Comparison of ENCODE assay signal across 14 mouse cellular contexts in genomic region chr7:98483268-98483607, GRCm38 (mm10). TPM values are rescaled to one million over a fixed set of nuclear protein-coding genes. Genes with fewer than 3 reads are reported as not detected.
DNase-seq lines count a peak whose midpoint lies in the region; ATAC-seq and TF ChIP-seq lines count a peak whose summit lies in the region.
"Had no signal": no experiment of that assay in that cellular context is flagged by ENCODE, and none has a peak within 500 bp of the region (broad histone marks: within the 10 kb centered on the region; RNA-seq: fewer than 3 reads in every experiment).

No protein-coding gene starts in this region.

- H3K4me2 ChIP-seq in heart, embryonic 12.5 days, result peak overlapping the region; percentile 46
- no peak overlapping the region for H3K4me2 ChIP-seq in midbrain, embryonic 11.5 days
- no peak overlapping the region for H3K4me2 ChIP-seq in midbrain, embryonic 13.5 days (replicated peaks)
- peak overlapping the region; percentile 25; the same call in 1 of the 2 replicates for H3K4me2 ChIP-seq in heart, postnatal 0 days (ENCODE audit: low read depth, low read length)
- H3K4me2 ChIP-seq: forebrain, embryonic 13.5 days had no signal

- peaks cover 32% of the 10 kb centered on the region for H3K4me1 ChIP-seq in heart, embryonic 12.5 days (replicated peaks)
- no peaks in the 10 kb centered on the region; the same call in 1 of the 2 replicates for H3K4me1 ChIP-seq in midbrain, embryonic 11.5 days (ENCODE audit: control insufficient read depth, insufficient read depth, low read length)
- peaks cover 16% of the 10 kb centered on the region for H3K4me1 ChIP-seq in midbrain, embryonic 13.5 days (replicated peaks)
- H3K4me1 ChIP-seq in heart, postnatal 0 days (ENCODE audit: control insufficient read depth, insufficient read depth), result peaks cover 10% of the 10 kb centered on the region; the same call in 1 of the 2 replicates
- peaks cover 8% of the 10 kb centered on the region; the same call in 1 of the 2 replicates for H3K4me1 ChIP-seq in small intestine, adult 2 months (ENCODE audit: control insufficient read depth, insufficient read depth, insufficient read length, low read length)

- no peak for TF ChIP-seq EP300 in heart, postnatal 0 days (IDR thresholded peaks at IDR 0.05; ENCODE audit: low read depth)

- peaks cover 14% of the 10 kb centered on the region for H3K27me3 ChIP-seq in heart, embryonic 12.5 days (replicated peaks)
- H3K27me3 ChIP-seq in midbrain, embryonic 11.5 days (ENCODE audit: control insufficient read depth, insufficient read depth, low read length), result no peaks in the 10 kb centered on the region; the same call in 1 of the 2 replicates
- peaks cover 12% of the 10 kb centered on the region for H3K27me3 ChIP-seq in midbrain, embryonic 13.5 days
- H3K27me3 ChIP-seq in heart, postnatal 0 days (ENCODE audit: control insufficient read depth, insufficient read depth, low read length), result peaks cover 5% of the 10 kb centered on the region; the same call in 1 of the 2 replicates
- no peaks in the 10 kb centered on the region for H3K27me3 ChIP-seq in small intestine, adult 2 months (ENCODE audit: control insufficient read depth, insufficient read depth, low read length)

- peak overlapping the region; percentile 22 for H3K9ac ChIP-seq in heart, embryonic 12.5 days
- 0 out of 2 replicates have a peak overlapping the region, but pooled peaks have one; percentile 5 for H3K9ac ChIP-seq in midbrain, embryonic 11.5 days (ENCODE audit: low read length)
- no peak overlapping the region for H3K9ac ChIP-seq in midbrain, embryonic 13.5 days (replicated peaks)
- peak overlapping the region; percentile 40 for H3K9ac ChIP-seq in heart, postnatal 0 days (replicated peaks; ENCODE audit: low read depth, low read length)
- H3K9ac ChIP-seq: forebrain, embryonic 13.5 days had no signal

- no peak for TF ChIP-seq CTCF in heart, postnatal 0 days (IDR thresholded peaks at IDR 0.05; ENCODE audit: low read depth)
- no peak for TF ChIP-seq CTCF in small intestine, adult 2 months (IDR thresholded peaks at IDR 0.05; ENCODE audit: extremely low read depth, insufficient read length, insufficient replicate concordance, low read depth, low read length)

- no peak for TF ChIP-seq POLR2A in small intestine, adult 2 months (IDR thresholded peaks at IDR 0.05; ENCODE audit: low read depth, low read length)

- H3K36me3 ChIP-seq in heart, embryonic 12.5 days, result no peaks in the 10 kb centered on the region
- H3K36me3 ChIP-seq in midbrain, embryonic 11.5 days (ENCODE audit: control insufficient read depth, insufficient read depth, low read length), result no peaks in the 10 kb centered on the region
- H3K36me3 ChIP-seq in midbrain, embryonic 13.5 days, result no peaks in the 10 kb centered on the region
- H3K36me3 ChIP-seq in heart, postnatal 0 days (replicated peaks; ENCODE audit: control insufficient read depth, insufficient read depth, low read length), result no peaks in the 10 kb centered on the region
- no peaks in the 10 kb centered on the region for H3K36me3 ChIP-seq in small intestine, adult 2 months (ENCODE audit: control insufficient read depth, insufficient read depth, low read length)

- no peak overlapping the region for H3K4me3 ChIP-seq in heart, embryonic 12.5 days
- H3K4me3 ChIP-seq in midbrain, embryonic 11.5 days (ENCODE audit: low read depth, low read length), result no peak overlapping the region
- H3K4me3 ChIP-seq in midbrain, embryonic 13.5 days (replicated peaks), result no peak overlapping the region
- H3K4me3 ChIP-seq in heart, postnatal 0 days (ENCODE audit: low read depth, low read length), result no peak overlapping the region
- no peak overlapping the region for H3K4me3 ChIP-seq in small intestine, adult 2 months (ENCODE audit: low read depth, low read length)
- H3K4me3 ChIP-seq: forebrain, embryonic 13.5 days had no signal

- 16% methylated on average over 8 of the region's 8 CpGs for WGBS in heart, embryonic 12.5 days
- 31% methylated on average over 8 of the region's 8 CpGs for WGBS in midbrain, embryonic 11.5 days
- WGBS in midbrain, embryonic 13.5 days, result 34% methylated on average over 8 of the region's 8 CpGs
- 39% methylated on average over 8 of the region's 8 CpGs for WGBS in heart, postnatal 0 days
- 22% methylated on average over 8 of the region's 8 CpGs for WGBS in small intestine, adult 2 months

- peak overlapping the region; percentile 72 for H3K27ac ChIP-seq in heart, embryonic 12.5 days (ENCODE audit: poor library complexity, severe bottlenecking)
- no peak overlapping the region for H3K27ac ChIP-seq in midbrain, embryonic 11.5 days (ENCODE audit: low read depth, low read length)
- no peak overlapping the region for H3K27ac ChIP-seq in midbrain, embryonic 13.5 days
- peak overlapping the region; percentile 79 for H3K27ac ChIP-seq in heart, postnatal 0 days (ENCODE audit: low read depth)
- peak overlapping the region; percentile 60 for H3K27ac ChIP-seq in small intestine, adult 2 months (ENCODE audit: insufficient read depth, low read depth, low read length)
- H3K27ac ChIP-seq: forebrain, embryonic 13.5 days had no signal

- H3K9me3 ChIP-seq in heart, embryonic 12.5 days (replicated peaks), result no peaks in the 10 kb centered on the region
- H3K9me3 ChIP-seq in midbrain, embryonic 11.5 days (ENCODE audit: control insufficient read depth, low read length), result no peaks in the 10 kb centered on the region
- H3K9me3 ChIP-seq in midbrain, embryonic 13.5 days, result no peaks in the 10 kb centered on the region
- no peaks in the 10 kb centered on the region for H3K9me3 ChIP-seq in heart, postnatal 0 days (replicated peaks; ENCODE audit: control insufficient read depth, low read length)
- H3K9me3 ChIP-seq: forebrain, embryonic 13.5 days had no signal

- DNase-seq in heart, postnatal 4 days, result no peak
- DNase-seq in midbrain, embryonic 11.5 days (ENCODE audit: low spot score, missing footprints), result no peak
- no peak for DNase-seq in heart, postnatal 0 days (ENCODE audit: low spot score)
- DNase-seq in adrenal gland, adult 18-20 months (ENCODE audit: low spot score in 2 of 2), result no peak
- no peak for DNase-seq in testis, postnatal 10 days (ENCODE audit: low spot score)
- DNase-seq: adrenal gland, adult 2 months; cerebellum, adult 9-11 months; right cerebral cortex, adult 18-20 months; thymus, postnatal 25 days had no signal

- ATAC-seq in heart, embryonic 12.5 days (ENCODE audit: insufficient number of reproducible peaks, low FRiP score), result no peak
- no peak for ATAC-seq in midbrain, embryonic 11.5 days (ENCODE audit: low FRiP score)
- no peak for ATAC-seq in midbrain, embryonic 13.5 days
- no peak for ATAC-seq in heart, postnatal 0 days (ENCODE audit: insufficient read depth, low read depth)
- ATAC-seq: forebrain, embryonic 13.5 days had no signal

RNA-seq across cellular contexts. Expression of gene Lrrc32, which starts 5.8 kb away (rescaled TPM):
- 7.5 TPM in 2 replicates for polyA plus RNA-seq in heart, embryonic 12.5 days (2016; fragmentation: Nextera tagmentation; extraction: Ambion mirVana)
- total RNA-seq in heart, postnatal 4 days (2021), result 10 to 100 TPM; 17.3 to 18.6 TPM
- 4.3 TPM in 2 replicates for polyA plus RNA-seq in midbrain, embryonic 11.5 days (2014; fragmentation: Nextera tagmentation; extraction: Ambion mirVana)
- polyA plus RNA-seq in midbrain, embryonic 13.5 days (2015; fragmentation: Nextera tagmentation; extraction: Ambion mirVana), result 2.7 and 3.8 TPM in 2 replicates
- total RNA-seq in heart, postnatal 0 days (2014; rRNA removed; ENCODE audit: low replicate concordance), result 10.3 and 11.4 TPM in 2 replicates
- polyA plus RNA-seq in heart, postnatal 0 days (2015; fragmentation: Nextera tagmentation; extraction: Ambion mirVana), result 4.6 and 5.7 TPM in 2 replicates
- polyA plus RNA-seq in small intestine, adult 2 months (2012; rRNA removed), result 10.5 and 17.7 TPM in 2 replicates
- 10 to 100 TPM; 12.7 to 28.1 TPM for total RNA-seq in adrenal gland, adult 18-20 months (2021)

RNA-seq across cellular contexts. Expression of gene Gucy2d, which starts 43.0 kb away (rescaled TPM):
- polyA plus RNA-seq in heart, embryonic 12.5 days (2016; fragmentation: Nextera tagmentation; extraction: Ambion mirVana), result not detected in 2 replicates
- total RNA-seq in heart, postnatal 4 days (2021), result not detected
- not detected in 2 replicates for polyA plus RNA-seq in midbrain, embryonic 11.5 days (2014; fragmentation: Nextera tagmentation; extraction: Ambion mirVana)
- not detected in 2 replicates for polyA plus RNA-seq in midbrain, embryonic 13.5 days (2015; fragmentation: Nextera tagmentation; extraction: Ambion mirVana)
- total RNA-seq in heart, postnatal 0 days (2014; rRNA removed; ENCODE audit: low replicate concordance), result not detected in 2 replicates
- 0.08 TPM in 2 replicates for polyA plus RNA-seq in heart, postnatal 0 days (2015; fragmentation: Nextera tagmentation; extraction: Ambion mirVana)
- polyA plus RNA-seq in small intestine, adult 2 months (2012; rRNA removed), result not detected in 2 replicates
- total RNA-seq in adrenal gland, adult 18-20 months (2021), result not detected
- total RNA-seq: adrenal gland, adult 2 months; hematopoietic stem cell, adult 5-6 weeks had no signal
- polyA plus RNA-seq: adrenal gland, adult 2 months; forebrain, embryonic 13.5 days had no signal

Comparison
In these comparisons a context has a peak if more than half of its experiments do, and no peak if none do; other contexts are left out.
1. H3K27ac ChIP-seq: peak in heart, embryonic 12.5 days (single experiment), heart, postnatal 0 days (single experiment) and small intestine, adult 2 months (single experiment); none in midbrain, embryonic 11.5 days (single experiment) and midbrain, embryonic 13.5 days (single experiment).
2. H3K4me2 ChIP-seq: peak in heart, embryonic 12.5 days (single experiment) and heart, postnatal 0 days (single experiment); none in midbrain, embryonic 11.5 days (single experiment) and midbrain, embryonic 13.5 days (single experiment).